Mouse (Mus musculus) cerebellum, adult 11 months (tissue): ENCODE measurements around the gene Masp1.

Source experiments
- DNase-seq: peaks from one replicate; pipeline ENCODE4 v3.0.0; 2022

The Masp1 gene

GRCm38 (mm10) chr16:23511166-23511935 lies 9.3 kb downstream of the Masp1 start:
- DNase-seq: no peak

GRCm38 (mm10) chr16:23505904-23506687 lies 14.5 kb downstream of the Masp1 start:
- DNase-seq: no peak

GRCm38 (mm10) chr16:23504320-23504744 lies 16.3 kb downstream of the Masp1 start:
- no peak for DNase-seq

- no peak for DNase-seq
These were observed 17.3 kb downstream of the Masp1 start for GRCm38 (mm10) chr16:23503351-23503750.

- no peak for DNase-seq
These were observed 18.1 kb downstream of the Masp1 start for GRCm38 (mm10) chr16:23502478-23502877.

- no peak for DNase-seq
These were observed 19.3 kb downstream of the Masp1 start for GRCm38 (mm10) chr16:23501288-23501687.

GRCm38 (mm10) chr16:23500558-23500957 lies 20.1 kb downstream of the Masp1 start:
- DNase-seq: no peak

GRCm38 (mm10) chr16:23498691-23499131 lies 21.9 kb downstream of the Masp1 start:
- DNase-seq: no peak

- DNase-seq: no peak
These were observed 22.7 kb downstream of the Masp1 start for GRCm38 (mm10) chr16:23497881-23498280.

- DNase-seq: no peak
These were observed 23.2 kb downstream of the Masp1 start for GRCm38 (mm10) chr16:23497440-23497839.

- no peak for DNase-seq
These were observed 24.2 kb downstream of the Masp1 start for GRCm38 (mm10) chr16:23496245-23496924.

GRCm38 (mm10) chr16:23492783-23493182 lies 27.8 kb downstream of the Masp1 start:
- DNase-seq: no peak

GRCm38 (mm10) chr16:23483292-23483691 lies 37.3 kb downstream of the Masp1 start:
- DNase-seq: no peak

GRCm38 (mm10) chr16:23482846-23483245 lies 37.8 kb downstream of the Masp1 start:
- DNase-seq: no peak

- no peak for DNase-seq
These were observed 38.4 kb downstream of the Masp1 start for GRCm38 (mm10) chr16:23482218-23482617.

GRCm38 (mm10) chr16:23479872-23480603 lies 40.6 kb downstream of the Masp1 start:
- DNase-seq: no peak

GRCm38 (mm10) chr16:23476598-23476997 lies 44.0 kb downstream of the Masp1 start:
- no peak for DNase-seq

- no peak for DNase-seq
These were observed 45.0 kb downstream of the Masp1 start for GRCm38 (mm10) chr16:23475651-23476050.

- no peak for DNase-seq
These were observed 48.6 kb downstream of the Masp1 start for GRCm38 (mm10) chr16:23472046-23472445.

GRCm38 (mm10) chr16:23471551-23471950 lies 49.1 kb downstream of the Masp1 start:
- DNase-seq: no peak

GRCm38 (mm10) chr16:23463671-23464347 lies 56.8 kb downstream of the Masp1 start:
- DNase-seq: no peak
